Mouse (Mus musculus): Measurements from ENCODE around the gene Tinagl1.

- TF ChIP-seq POLR2A (IDR thresholded peaks at IDR 0.05; ENCODE audit: borderline replicate concordance, extremely low read depth, insufficient read depth, insufficient read length, poor library complexity, severe bottlenecking), result no peak
- TF ChIP-seq CTCF (IDR thresholded peaks at IDR 0.05; ENCODE audit: borderline replicate concordance, extremely low read depth, insufficient read depth, insufficient read length), result no peak
These were observed 41.5 kb downstream of the Tinagl1 start for GRCm38 (mm10) chr4:130133399-130133798.
